Comparison of ENCODE assay signal across 17 mouse cellular contexts in the genomic region with DNA sequence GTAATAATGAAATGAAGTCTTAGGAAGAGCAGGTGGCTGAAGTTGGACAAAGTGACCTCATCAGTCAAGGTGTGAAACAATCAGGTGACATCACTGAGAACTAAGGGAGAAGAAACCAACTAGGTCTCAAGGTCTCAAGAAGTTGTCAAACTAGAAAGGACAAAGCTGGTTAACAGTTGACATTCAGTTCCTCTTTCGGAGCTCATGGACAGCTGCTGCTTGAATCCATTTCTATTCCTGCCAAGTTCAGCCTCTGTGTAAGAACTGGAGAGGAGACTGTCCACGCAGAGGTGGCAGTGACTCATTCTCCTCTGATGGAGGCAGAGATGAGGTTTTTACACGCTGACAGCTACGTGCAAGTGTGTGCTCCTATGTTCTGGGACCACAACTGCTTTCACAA. TPM values are rescaled to one million over a fixed set of nuclear protein-coding genes. Genes with fewer than 3 reads are reported as not detected.
DNase-seq lines count a peak whose midpoint lies in the region; ATAC-seq and TF ChIP-seq lines count a peak whose summit lies in the region.
"Had no signal": no experiment of that assay in that cellular context is flagged by ENCODE, and none has a peak within 500 bp of the region (broad histone marks: within the 10 kb centered on the region; RNA-seq: fewer than 3 reads in every experiment).

No protein-coding gene starts in this region.

- intact Hi-C loops in gastrocnemius, adult 2 months (cut with DNase I) = no loop called here

- ATAC-seq in megakaryocyte progenitor cell, adult 5-6 weeks (replicated peaks; ENCODE audit: poor library complexity) = peak; percentile 27; the same call in 1 of the 2 replicates
- ATAC-seq: activated CD4-positive, CD25-positive, alpha-beta regulatory T cell, adult 4 months; forebrain, embryonic 15.5 days had no signal

- H3K4me3 ChIP-seq in gastrocnemius, adult 2 months = no peak overlapping the region
- H3K4me3 ChIP-seq: embryonic facial prominence, embryonic 12.5 days; forebrain, embryonic 15.5 days; heart, embryonic 12.5 days; hindbrain, embryonic 10.5 days had no signal

- TF ChIP-seq CTCF in gastrocnemius, adult 2 months (IDR thresholded peaks at IDR 0.05) = no peak

- H3K27ac ChIP-seq in gastrocnemius, adult 2 months = no peak overlapping the region
- H3K27ac ChIP-seq: embryonic facial prominence, embryonic 12.5 days; forebrain, embryonic 15.5 days; hindbrain, embryonic 10.5 days; hindbrain, embryonic 14.5 days had no signal

- peak; percentile 6 for DNase-seq in right cerebral cortex, postnatal 25 days
- no peak for DNase-seq in right cerebral cortex, postnatal 36 days (ENCODE audit: low spot score in 2 of 2)
- DNase-seq in brain, adult 2 months (ENCODE audit: low read depth, low spot score) = peak; percentile 33
- DNase-seq in cerebellum, adult 18-20 months = no peak
- DNase-seq in kidney, postnatal 10 days = no peak
- DNase-seq in gastrocnemius, adult 2 months = no peak
- DNase-seq: adrenal gland, postnatal 14 days; cerebellum, adult 8-10 months; cerebellum, postnatal 14 days; gastrocnemius, postnatal 14 days had no signal

RNA-seq across cellular contexts. Expression of a gene that starts 17.1 kb away (rescaled TPM):
- 78.8 and 85.2 TPM in 2 replicates for total RNA-seq in megakaryocyte progenitor cell, adult 5-6 weeks (2015)
- total RNA-seq in megakaryocyte progenitor cell, adult 5-6 weeks (2017) = 74.0 and 89.5 TPM in 2 replicates
- total RNA-seq in gastrocnemius, adult 2 months (2021) = 1 to 10 TPM; 1.6 to 1.7 TPM

RNA-seq across cellular contexts. Expression of a gene that starts 52.2 kb away (rescaled TPM):
- 90.6 and 93.0 TPM in 2 replicates for total RNA-seq in megakaryocyte progenitor cell, adult 5-6 weeks (2015)
- total RNA-seq in megakaryocyte progenitor cell, adult 5-6 weeks (2017) = 60.4 and 62.9 TPM in 2 replicates
- total RNA-seq in gastrocnemius, adult 2 months (2021) = 10 to 100 TPM; 15.1 to 15.8 TPM

Comparison
In these comparisons a context has a peak if more than half of its experiments do, and no peak if none do; other contexts are left out.
1. DNase-seq: peak in right cerebral cortex, postnatal 25 days (single experiment) and brain, adult 2 months (single experiment); none in right cerebral cortex, postnatal 36 days (0 of 2), cerebellum, adult 18-20 months (0 of 2), kidney, postnatal 10 days (single experiment) and gastrocnemius, adult 2 months (single experiment).
2. RNA of a gene that starts 17.1 kb away (total RNA-seq): 74.0 to 89.5 TPM in megakaryocyte progenitor cell, adult 5-6 weeks; 1.6 to 1.7 TPM in gastrocnemius, adult 2 months; every median in the first group is over 10 times any median in the second.